28 mouse cellular contexts compared by ENCODE assay signal in genomic region chr1:79675716-79676115, GRCm38 (mm10). TPM values are rescaled to one million over a fixed set of nuclear protein-coding genes. Genes with fewer than 3 reads are reported as not detected.
"Had no signal": no experiment of that assay in that cellular context is flagged by ENCODE, and none has a peak within 500 bp of the region (broad histone marks: within the 10 kb centered on the region; RNA-seq: fewer than 3 reads in every experiment).

No protein-coding gene starts in this region.

- ATAC-seq: forebrain, embryonic 13.5 days; forebrain, embryonic 14.5 days; forebrain, embryonic 15.5 days; forebrain, embryonic 16.5 days; forebrain, postnatal 0 days had no signal

- H3K4me3 ChIP-seq: embryonic facial prominence, embryonic 10.5 days; embryonic facial prominence, embryonic 12.5 days; embryonic facial prominence, embryonic 13.5 days; embryonic facial prominence, embryonic 15.5 days; erythroblast, embryonic 14.5 days; forebrain, embryonic 10.5 days; forebrain, embryonic 12.5 days; forebrain, embryonic 13.5 days; forebrain, embryonic 15.5 days; gastrocnemius, adult 2 months; heart, adult 2 months had no signal

- DNase-seq: cerebellum, adult 9-10 months; cerebellum, adult 9-11 months; cerebellum, postnatal 10 days; cerebellum, postnatal 14 days; cerebellum, postnatal 25 days; cerebellum, postnatal 36 days; embryo, embryonic 11 days; forebrain, postnatal 0 days; gastrocnemius, adult 2 months; gastrocnemius, postnatal 10 days; gastrocnemius, postnatal 14 days; gastrocnemius, postnatal 25 days; gastrocnemius, postnatal 36 days; heart, adult 18-20 months; heart, adult 2 months had no signal

- H3K4me2 ChIP-seq: embryonic facial prominence, embryonic 12.5 days; embryonic facial prominence, embryonic 13.5 days; embryonic facial prominence, embryonic 15.5 days; forebrain, embryonic 12.5 days; forebrain, embryonic 13.5 days; forebrain, embryonic 15.5 days had no signal

- H3K9me3 ChIP-seq: embryonic facial prominence, embryonic 10.5 days; embryonic facial prominence, embryonic 12.5 days; embryonic facial prominence, embryonic 13.5 days; embryonic facial prominence, embryonic 15.5 days; forebrain, embryonic 10.5 days; forebrain, embryonic 12.5 days; forebrain, embryonic 13.5 days; forebrain, embryonic 15.5 days had no signal

- H3K9ac ChIP-seq: embryonic facial prominence, embryonic 12.5 days; embryonic facial prominence, embryonic 13.5 days; embryonic facial prominence, embryonic 15.5 days; forebrain, embryonic 12.5 days; forebrain, embryonic 13.5 days; forebrain, embryonic 15.5 days; forebrain, postnatal 0 days had no signal

- H3K36me3 ChIP-seq: embryonic facial prominence, embryonic 10.5 days; embryonic facial prominence, embryonic 12.5 days; embryonic facial prominence, embryonic 13.5 days; embryonic facial prominence, embryonic 15.5 days; forebrain, embryonic 10.5 days; forebrain, embryonic 12.5 days; forebrain, embryonic 15.5 days had no signal

- H3K27ac ChIP-seq: embryonic facial prominence, embryonic 10.5 days; embryonic facial prominence, embryonic 12.5 days; embryonic facial prominence, embryonic 13.5 days; embryonic facial prominence, embryonic 15.5 days; forebrain, embryonic 10.5 days; forebrain, embryonic 12.5 days; forebrain, embryonic 13.5 days; forebrain, embryonic 15.5 days; gastrocnemius, adult 2 months; heart, adult 2 months had no signal

RNA-seq across cellular contexts. Expression of gene Ap1s3, which starts 3.9 kb away (rescaled TPM):
- total RNA-seq: gastrocnemius, adult 18-20 months; gastrocnemius, adult 2 months; gastrocnemius, adult 8-10 months; gastrocnemius, postnatal 25 days; gastrocnemius, postnatal 36 days had no signal
- polyA plus RNA-seq: forebrain, embryonic 15.5 days; forebrain, embryonic 16.5 days had no signal
